Mouse (Mus musculus) frontal cortex, postnatal 25 days (tissue): ENCODE data around the gene Mia2.
A peak's percentile ranks its signal among the peaks of the same experiment; 100 is the strongest.
"Not testable (repeated sequence)": the region's sequence is repeated elsewhere in the genome, so short reads cannot be mapped to it uniquely, and the experiment has no call there.

Source experiments
- DNase-seq, 2 experiments: peaks; one replicate each; pipeline ENCODE4 v3.0.0; 2022; ENCODE audit warnings: low spot score in 2 of 2

The Mia2 gene

GRCm38 (mm10) chr12:59095104-59096025 is at the start of gene Mia2:
Mia2 (plus strand) TSS chr12:59095799.
- no peak for DNase-seq

GRCm38 (mm10) chr12:59052470-59052869 is 43.1 kb upstream of the Mia2 start:
- no peak for DNase-seq

- DNase-seq = no peak
Measured at GRCm38 (mm10) chr12:59053166-59053565, 42.4 kb upstream of the Mia2 start.

- no peak for DNase-seq
Measured at GRCm38 (mm10) chr12:59053976-59054375, 41.6 kb upstream of the Mia2 start.

- no peak for DNase-seq
Measured at GRCm38 (mm10) chr12:59055196-59055850, 40.3 kb upstream of the Mia2 start.

- no peak for DNase-seq
Measured at GRCm38 (mm10) chr12:59056222-59056621, 39.4 kb upstream of the Mia2 start.

- not testable (repeated sequence) for DNase-seq
Measured at GRCm38 (mm10) chr12:59058242-59058641, 37.4 kb upstream of the Mia2 start.

- DNase-seq = no peak
Measured at GRCm38 (mm10) chr12:59060322-59060721, 35.3 kb upstream of the Mia2 start.

- DNase-seq = peak; percentile 49 to 64
Measured at GRCm38 (mm10) chr12:59060993-59061595, 34.5 kb upstream of the Mia2 start, which contains the start of gene Trappc6b. Trappc6b (minus strand) TSS chr12:59061472.

GRCm38 (mm10) chr12:59064837-59065236 is 30.8 kb upstream of the Mia2 start:
- DNase-seq = no peak

GRCm38 (mm10) chr12:59065776-59066175 is 29.8 kb upstream of the Mia2 start:
- no peak for DNase-seq

GRCm38 (mm10) chr12:59066448-59067077 is 29.0 kb upstream of the Mia2 start, which contains the start of gene Pnn:
Pnn (plus strand) TSS chr12:59066884.
- peak; percentile 90 to 95 for DNase-seq

GRCm38 (mm10) chr12:59067095-59067494 is 28.5 kb upstream of the Mia2 start:
- DNase-seq = no peak

- DNase-seq = no peak
Measured at GRCm38 (mm10) chr12:59068791-59069190, 26.8 kb upstream of the Mia2 start.

GRCm38 (mm10) chr12:59072286-59072685 is 23.3 kb upstream of the Mia2 start:
- no peak for DNase-seq

GRCm38 (mm10) chr12:59074052-59074451 is 21.5 kb upstream of the Mia2 start:
- no peak for DNase-seq

GRCm38 (mm10) chr12:59076996-59077395 is 18.6 kb upstream of the Mia2 start:
- DNase-seq = no peak

GRCm38 (mm10) chr12:59077883-59078282 is 17.7 kb upstream of the Mia2 start:
- no peak for DNase-seq

- no peak for DNase-seq
Measured at GRCm38 (mm10) chr12:59080461-59080860, 15.1 kb upstream of the Mia2 start.

- no peak for DNase-seq
Measured at GRCm38 (mm10) chr12:59084446-59084845, 11.2 kb upstream of the Mia2 start.

GRCm38 (mm10) chr12:59086171-59086570 is 9.4 kb upstream of the Mia2 start:
- no peak for DNase-seq

- no peak for DNase-seq
Measured at GRCm38 (mm10) chr12:59093543-59093942, 2.1 kb upstream of the Mia2 start.
